Mouse (Mus musculus) liver, embryonic 15.5 days (tissue): Measurements from ENCODE around the gene Smg1. TPM values are rescaled to one million over a fixed set of nuclear protein-coding genes. Genes with fewer than 3 reads are reported as not detected.

ENCODE experiments used
- ATAC-seq: fragments of 200-750 bp; cut with Nextera tagmentation; 2 replicates; pipeline ENCODE4 v1.8.0; 2017; ENCODE audit warnings: moderate number of reproducible peaks, mild to moderate bottlenecking, moderate library complexity; ENCODE audit not compliant: insufficient read depth
- H3K27ac ChIP-seq: fragments of 300-500 bp; sonication (generic); replicated peaks from 2 replicates; pipeline ENCODE4 v1.5.1; 2015; ENCODE audit warnings: mild to moderate bottlenecking, inconsistent platforms
- H3K27me3 ChIP-seq: fragments of 300-500 bp; sonication (generic); 2 replicates; pipeline ENCODE4 v1.6.1; 2015; ENCODE audit warnings: mild to moderate bottlenecking, inconsistent platforms
- H3K36me3 ChIP-seq: fragments of 300-500 bp; sonication (generic); replicated peaks from 2 replicates; pipeline ENCODE4 v1.6.1; 2015; ENCODE audit warnings: moderate library complexity, mild to moderate bottlenecking, inconsistent platforms
- H3K4me1 ChIP-seq: fragments of 300-500 bp; sonication (generic); replicated peaks from 2 replicates; pipeline ENCODE4 v1.6.1; 2015; ENCODE audit warnings: inconsistent platforms
- H3K4me2 ChIP-seq: fragments of 300-500 bp; sonication (generic); 2 replicates; pipeline ENCODE4 v1.6.1; 2015; ENCODE audit warnings: moderate library complexity, mild to moderate bottlenecking, inconsistent platforms
- H3K4me3 ChIP-seq: fragments of 300-500 bp; sonication (generic); replicated peaks from 2 replicates; pipeline ENCODE4 v1.5.1; 2015; ENCODE audit warnings: mild to moderate bottlenecking, inconsistent platforms
- H3K9ac ChIP-seq: fragments of 300-500 bp; sonication (generic); 2 replicates; pipeline ENCODE4 v1.6.1; 2015; ENCODE audit warnings: moderate library complexity, mild to moderate bottlenecking, inconsistent platforms
- H3K9me3 ChIP-seq: fragments of 300-500 bp; sonication (generic); replicated peaks from 2 replicates; pipeline ENCODE4 v1.6.1; 2016; ENCODE audit warnings: inconsistent platforms
- WGBS: fragments of 180-500 bp; shearing (Covaris S2); methylation state at CpG from one replicate; pipeline ENCODE4 v1.1.7; 2015; ENCODE audit warnings: mixed read lengths; ENCODE audit not compliant: insufficient replicate concordance; 5-methylcytosine and 5-hydroxymethylcytosine counted together
- polyA plus RNA-seq: library from polyadenylated mRNA; unstranded; fragments of >200 nt; fragmentation: Nextera tagmentation; extraction: Ambion mirVana; gene quantifications from 2 replicates; pipeline ENCODE4 v1.2.1, GENCODE M21; 2015

Gene Smg1
- polyA plus RNA-seq, 1 experiment from 2014 or later, result 6.0 TPM

DNA sequence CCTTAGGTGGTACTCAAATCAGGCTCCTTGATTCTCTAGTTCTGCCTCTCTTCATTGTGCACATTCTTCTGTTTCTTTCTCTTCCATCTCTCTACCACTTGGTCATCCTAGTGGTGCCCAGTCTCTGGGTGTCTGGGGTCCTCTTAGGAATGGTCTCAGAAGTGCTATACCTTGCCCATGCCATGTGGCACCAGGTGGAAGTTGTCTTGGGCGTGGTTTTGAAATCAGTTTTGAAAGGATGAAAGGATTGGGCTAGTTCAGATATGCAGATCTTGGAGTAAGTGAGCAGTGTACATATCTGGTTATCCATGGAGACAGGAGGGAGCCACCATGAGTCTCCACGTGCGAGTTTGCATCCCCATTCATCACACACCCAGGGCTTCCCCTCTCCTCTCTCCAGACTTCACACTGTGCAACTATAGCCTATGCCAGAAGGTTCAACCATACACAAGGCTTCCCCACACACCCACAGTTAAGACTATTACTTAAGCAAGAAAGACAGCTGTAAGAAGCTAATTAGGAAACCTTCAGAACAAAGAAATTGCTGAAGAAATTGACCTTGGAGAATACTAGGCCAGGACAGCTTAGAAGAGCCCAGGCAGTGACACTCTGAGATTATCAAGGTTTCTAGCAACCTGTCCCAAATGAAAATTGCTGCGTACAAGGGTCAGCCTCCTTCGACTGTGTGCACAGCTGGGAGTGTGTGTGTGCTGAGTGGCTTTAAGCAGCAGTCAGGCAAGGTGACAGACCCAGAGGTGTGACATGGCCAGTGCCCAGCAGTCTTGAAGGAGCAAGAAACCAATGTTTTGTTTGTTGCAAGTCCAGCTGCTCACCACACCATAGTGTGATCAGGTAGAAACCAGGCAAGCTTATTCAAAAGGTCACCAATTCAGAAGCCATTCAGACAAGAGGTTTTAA, 139.7 kb downstream of the Smg1 start:
- H3K27me3 ChIP-seq, result no peaks in the 10 kb centered on the region
- H3K4me3 ChIP-seq, result no peak overlapping the region
- 43% methylated on average over 5 of the region's 5 CpGs for WGBS
- H3K9ac ChIP-seq, result no peak overlapping the region
- H3K4me1 ChIP-seq, result peaks cover 54% of the 10 kb centered on the region
- peaks cover 48% of the 10 kb centered on the region for H3K36me3 ChIP-seq
- H3K4me2 ChIP-seq, result no peak overlapping the region
- H3K27ac ChIP-seq, result peak overlapping the region; percentile 66; the same call in 1 of the 2 replicates
- ATAC-seq, result peak; percentile 2; the same call in 1 of the 2 replicates
- H3K9me3 ChIP-seq, result no peaks in the 10 kb centered on the region

DNA sequence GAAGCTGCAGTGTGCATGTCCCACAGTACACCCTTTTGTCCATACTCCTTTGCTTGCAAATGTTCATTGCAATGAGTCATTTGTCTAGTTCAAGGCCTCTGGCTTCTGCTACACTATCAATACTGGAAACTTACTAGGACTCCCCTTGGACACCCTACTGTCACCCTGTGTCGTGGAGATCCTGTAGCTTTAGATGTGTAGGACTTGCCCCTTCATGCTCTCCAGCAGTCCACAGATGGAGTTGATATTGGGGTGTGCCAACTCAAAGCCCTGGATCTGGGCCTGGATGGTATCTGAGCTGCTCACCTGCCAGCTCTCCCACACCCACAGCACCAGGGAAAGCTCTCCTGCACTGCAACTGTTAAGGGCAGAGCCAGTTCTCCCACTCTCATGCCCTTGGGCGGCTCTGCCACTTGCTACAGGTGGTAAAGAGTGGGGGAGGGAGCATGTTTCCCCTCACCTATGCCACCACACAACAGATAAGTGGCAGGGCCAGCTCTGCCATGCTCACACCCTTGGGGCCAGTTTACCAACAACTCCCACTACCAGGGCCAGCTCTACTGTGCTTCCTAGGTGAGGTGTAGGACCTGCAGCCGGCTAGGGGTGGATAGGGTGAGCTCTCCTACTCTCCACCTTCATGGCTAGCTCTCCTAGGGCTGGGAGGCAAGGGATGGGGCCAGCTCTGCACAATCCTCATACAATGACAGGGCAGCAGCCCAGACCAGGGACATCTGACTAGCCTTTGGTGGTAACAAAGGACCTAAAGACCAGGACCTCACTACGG, 140.6 kb downstream of the Smg1 start:
- no peak overlapping the region for H3K4me3 ChIP-seq
- peak; percentile 33 for ATAC-seq
- WGBS, result 31% methylated on average over 4 of the region's 4 CpGs
- no peak overlapping the region for H3K9ac ChIP-seq
- peaks cover 39% of the 10 kb centered on the region for H3K36me3 ChIP-seq
- no peak overlapping the region for H3K4me2 ChIP-seq
- no peaks in the 10 kb centered on the region for H3K9me3 ChIP-seq
- H3K27ac ChIP-seq, result peak overlapping the region; percentile 66; the same call in 1 of the 2 replicates
- no peaks in the 10 kb centered on the region for H3K27me3 ChIP-seq
- H3K4me1 ChIP-seq, result peaks cover 49% of the 10 kb centered on the region

DNA sequence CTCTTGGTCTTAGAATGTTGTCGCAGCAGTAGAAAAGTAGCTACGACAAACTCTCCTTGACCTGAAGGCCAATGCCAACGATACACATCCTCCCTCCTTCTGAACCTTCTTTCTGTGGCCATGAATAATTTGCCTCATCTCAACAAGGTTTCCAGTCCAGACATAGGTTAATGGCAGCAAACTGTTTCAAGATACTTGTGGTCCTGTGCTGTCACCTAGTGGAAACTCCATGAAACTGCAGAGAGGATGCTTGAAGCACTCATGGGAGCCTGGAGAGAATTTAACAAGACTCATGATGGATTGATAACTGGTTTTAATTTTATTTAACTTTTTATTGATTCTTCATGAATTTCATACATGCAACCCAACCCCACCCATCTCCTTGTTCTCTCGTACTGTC, 141.2 kb downstream of the Smg1 start:
- H3K4me3 ChIP-seq, result no peak overlapping the region
- no peak overlapping the region for H3K27ac ChIP-seq
- peaks cover 33% of the 10 kb centered on the region for H3K36me3 ChIP-seq
- ATAC-seq, result no peak
- H3K4me2 ChIP-seq, result no peak overlapping the region
- no peak overlapping the region for H3K9ac ChIP-seq
- H3K27me3 ChIP-seq, result no peaks in the 10 kb centered on the region
- no peaks in the 10 kb centered on the region for H3K9me3 ChIP-seq
- peaks cover 49% of the 10 kb centered on the region for H3K4me1 ChIP-seq
- WGBS, result 37% methylated on average over 4 of the region's 4 CpGs

DNA sequence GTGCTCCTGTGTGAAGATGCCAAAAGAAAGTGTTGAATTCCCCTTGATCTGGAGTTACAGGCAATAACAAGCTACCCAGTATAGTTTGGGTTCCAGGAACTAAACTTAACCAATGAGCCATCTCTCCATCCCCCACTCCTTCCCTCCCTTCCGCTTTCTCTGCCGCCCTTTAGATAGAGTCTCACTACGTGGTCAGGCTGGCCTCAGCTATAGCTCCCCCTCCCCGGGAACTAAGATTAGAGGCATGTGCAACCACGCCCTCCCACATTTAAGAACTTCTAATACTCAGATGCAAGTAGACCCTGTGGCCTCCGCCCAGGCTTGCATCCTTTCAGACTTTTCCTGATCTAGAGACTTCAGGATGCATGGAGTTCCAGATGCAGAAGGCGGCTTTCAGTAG, 145.9 kb downstream of the Smg1 start:
- Histone ChIP-seq H3K4me2 (no peak overlapping the region), H3K27ac (no peak overlapping the region), H3K9me3 (no peaks in the 10 kb centered on the region), H3K4me3 (no peak overlapping the region), H3K27me3 (no peaks in the 10 kb centered on the region), H3K4me1 (peaks cover 10% of the 10 kb centered on the region; the same call in 1 of the 2 replicates), H3K9ac (no peak overlapping the region), H3K36me3 (no peaks in the 10 kb centered on the region)
- 29% methylated on average over 7 of the region's 7 CpGs for WGBS
- no peak for ATAC-seq

Other genes with a start within 250 kb of the Smg1 start
- gene Rps15a, start 127.5 kb downstream of the Smg1 start, polyA plus RNA-seq, result 326 and 394 TPM in 2 replicates
- gene Arl6ip1, start 114.0 kb downstream of the Smg1 start, polyA plus RNA-seq, result 250 and 334 TPM in 2 replicates
- gene Syt17, start 204.6 kb upstream of the Smg1 start, polyA plus RNA-seq, result 0.28 and 0.35 TPM in 2 replicates
- 1.1 and 1.2 TPM in 2 replicates for gene Itpripl2, start 248.3 kb upstream of the Smg1 start, polyA plus RNA-seq